Mouse (Mus musculus) kidney, postnatal 36 days (tissue): ENCODE measurements around the gene Mertk.

ENCODE experiments used
- DNase-seq, 2 experiments: peaks; one replicate each; pipeline ENCODE4 v3.0.0; 2021 to 2022; ENCODE audit warnings: mixed read lengths in 2 of 2

The Mertk gene

DNA sequence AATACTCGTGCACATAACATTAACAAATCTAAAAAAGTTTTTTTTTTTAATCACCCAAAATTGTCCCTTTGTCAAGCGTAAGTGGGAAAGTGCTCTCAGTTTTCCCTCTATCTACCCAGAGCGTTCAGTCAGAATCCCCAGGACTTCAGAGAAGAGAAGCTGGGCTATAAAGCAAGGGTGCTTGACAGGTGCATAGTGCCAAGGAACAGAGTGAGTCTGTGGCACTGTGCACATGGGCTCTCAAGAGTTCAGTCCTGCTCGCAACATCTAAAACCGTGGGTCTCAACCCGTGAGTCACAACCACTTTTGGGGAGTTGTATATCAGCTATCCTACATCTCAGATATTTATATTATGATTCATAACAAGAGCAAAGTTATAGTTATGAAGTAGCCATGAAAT, 71.8 kb downstream of the Mertk start:
- DNase-seq, result no peak

DNA sequence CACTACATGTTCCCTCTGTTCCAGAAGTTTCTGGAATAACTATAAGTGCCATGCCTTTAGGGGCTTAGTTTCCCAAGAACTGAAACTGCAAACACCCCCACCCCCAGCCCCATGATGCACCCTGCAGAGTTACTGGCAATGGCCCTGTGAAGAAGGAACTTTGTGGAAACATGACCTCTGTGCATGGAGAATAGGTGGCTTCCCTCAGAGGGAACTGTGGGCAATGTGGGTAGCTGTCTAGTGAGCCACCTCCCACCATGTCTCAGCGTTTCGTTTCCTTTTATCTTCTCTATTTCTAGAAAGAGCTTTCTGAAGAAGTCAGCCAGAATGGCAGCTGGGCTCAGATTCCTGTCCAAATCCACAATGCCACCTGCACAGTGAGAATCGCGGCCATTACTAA, 72.3 kb downstream of the Mertk start:
- no peak for DNase-seq

DNA sequence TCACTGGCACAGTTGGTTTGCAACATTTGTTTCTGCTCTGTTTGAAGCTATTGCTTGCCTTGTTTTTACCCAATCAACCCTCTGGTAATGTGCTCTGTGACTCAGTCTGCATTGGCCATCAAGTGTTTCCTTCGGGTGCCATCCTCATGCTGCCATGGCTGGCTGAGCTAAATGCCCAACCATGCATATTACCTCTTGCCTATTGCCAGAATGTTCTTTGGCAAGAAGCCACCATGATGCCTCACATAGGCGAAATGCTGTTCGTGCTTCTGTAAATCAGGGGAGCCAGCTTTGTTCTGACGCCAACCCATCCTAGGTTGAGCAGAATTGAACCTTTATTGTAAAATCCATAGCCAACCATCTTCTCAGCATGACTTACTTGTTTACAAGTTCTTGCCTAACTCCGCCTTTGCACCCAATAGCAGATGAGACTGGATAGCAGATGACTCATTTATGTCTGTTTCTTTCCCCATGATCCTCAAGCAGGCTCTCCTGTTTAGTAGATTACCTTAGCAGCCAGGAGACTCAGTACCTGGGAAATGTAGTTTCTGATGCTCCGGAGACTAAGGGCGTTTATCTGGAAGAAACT, 73.1 kb downstream of the Mertk start:
- peak in 1 of 2 experiments; percentile 21 for DNase-seq

DNA sequence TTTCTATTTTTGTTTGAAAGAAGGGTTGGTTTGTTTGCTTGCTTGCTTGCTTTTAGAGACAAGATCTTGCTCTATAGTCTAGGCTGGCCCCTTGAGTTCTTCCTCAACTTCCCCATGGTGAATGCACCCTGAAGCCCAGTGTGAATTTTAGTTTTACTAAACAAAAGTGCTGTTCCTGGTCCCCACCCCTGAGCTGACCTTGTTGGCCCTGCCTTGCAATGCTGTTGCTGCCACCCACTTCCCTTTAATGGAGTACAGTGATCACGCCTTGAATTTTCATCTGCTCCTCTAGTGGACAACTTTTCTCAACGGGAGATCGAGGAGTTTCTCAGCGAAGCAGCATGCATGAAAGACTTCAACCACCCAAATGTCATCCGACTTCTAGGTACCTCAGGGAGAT, 83.5 kb downstream of the Mertk start:
- no peak for DNase-seq

DNA sequence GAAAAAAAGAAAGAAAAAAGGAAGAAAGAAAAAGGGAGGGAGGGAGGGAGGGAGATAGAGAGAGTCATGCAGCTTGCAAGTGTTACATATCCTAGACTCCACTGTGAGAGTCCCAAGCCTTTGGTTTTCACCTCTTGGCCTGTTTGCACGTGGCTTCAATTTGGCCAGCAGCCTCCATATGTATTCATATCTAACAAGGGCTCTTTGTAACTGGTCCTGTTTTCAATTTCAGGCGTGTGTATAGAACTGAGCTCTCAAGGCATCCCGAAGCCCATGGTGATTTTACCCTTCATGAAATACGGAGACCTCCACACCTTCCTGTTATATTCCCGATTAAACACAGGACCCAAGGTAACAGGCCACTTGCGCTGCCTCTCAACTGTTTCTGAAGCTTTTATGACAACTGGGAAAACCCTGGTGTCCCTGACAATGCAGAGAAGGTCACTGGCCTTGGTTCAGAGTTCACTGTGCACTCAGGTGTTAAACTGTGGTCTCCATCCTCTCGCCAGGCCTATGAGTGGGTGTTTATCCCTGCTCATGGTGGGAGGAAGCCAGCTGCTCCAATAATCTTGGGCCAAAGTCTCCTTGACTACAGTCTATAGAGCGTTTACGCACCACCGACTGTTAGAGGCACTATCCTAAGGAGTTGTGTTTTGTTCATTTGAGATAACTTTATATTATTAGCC, 85.0 kb downstream of the Mertk start:
- peak; percentile 45 to 48 for DNase-seq

DNA sequence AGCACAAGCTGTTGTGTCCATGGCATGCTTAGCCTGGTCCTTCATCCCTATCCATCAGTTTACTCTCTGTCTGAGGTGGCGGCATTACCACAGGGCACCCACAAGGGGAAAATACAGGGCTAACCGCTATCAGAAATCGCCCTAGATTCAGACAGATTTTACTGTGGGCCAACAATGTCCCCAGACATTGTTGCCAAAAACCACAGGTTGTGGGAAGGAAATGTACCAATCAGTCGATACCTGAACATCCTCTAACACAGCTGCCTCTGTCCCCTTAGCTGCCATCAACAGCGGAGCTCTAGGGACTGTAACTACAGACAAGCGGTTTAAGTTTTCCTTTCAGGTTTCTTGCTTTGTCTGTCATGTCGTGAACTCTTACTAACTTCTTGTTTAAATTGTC, 86.1 kb downstream of the Mertk start:
- DNase-seq, result no peak

DNA sequence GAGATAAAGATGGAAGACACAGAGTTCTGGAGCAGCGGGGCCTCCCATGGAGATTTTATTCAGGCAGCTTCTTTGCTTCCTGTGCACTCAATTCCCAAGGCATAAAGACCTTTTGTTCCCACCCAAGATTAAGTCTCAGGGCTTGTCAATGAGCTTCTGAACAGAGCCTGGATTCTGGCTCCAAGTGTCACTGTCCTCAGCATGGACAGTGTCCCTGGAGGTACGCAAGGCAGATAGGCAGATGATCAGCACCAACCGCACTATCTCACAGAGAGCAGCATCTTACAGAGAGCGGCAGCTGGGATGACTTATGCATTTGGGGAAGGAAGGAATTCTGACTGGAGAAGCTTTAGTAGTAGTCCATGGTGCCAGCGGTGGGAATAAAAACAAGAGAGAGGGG, 87.6 kb downstream of the Mertk start:
- no peak for DNase-seq

DNA sequence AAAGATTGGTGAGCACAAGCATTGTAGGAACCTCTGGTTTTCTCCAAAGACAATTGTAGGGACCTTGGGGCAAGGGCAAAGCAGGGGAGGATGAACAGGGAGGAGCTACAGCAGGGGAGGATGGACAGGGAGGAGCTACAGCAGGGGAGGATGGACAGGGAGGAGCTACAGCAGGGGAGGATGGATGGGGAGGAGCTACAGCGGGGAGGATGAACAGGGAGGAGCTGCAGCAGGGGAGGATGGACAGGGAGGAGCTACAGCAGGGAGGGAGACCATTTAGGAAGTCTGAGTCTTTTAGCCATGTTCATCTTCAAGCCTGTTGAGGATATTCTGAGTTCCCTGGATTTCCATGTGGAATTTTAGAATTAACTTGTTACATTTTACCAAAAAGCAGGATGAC, 88.0 kb downstream of the Mertk start:
- DNase-seq, result no peak

DNA sequence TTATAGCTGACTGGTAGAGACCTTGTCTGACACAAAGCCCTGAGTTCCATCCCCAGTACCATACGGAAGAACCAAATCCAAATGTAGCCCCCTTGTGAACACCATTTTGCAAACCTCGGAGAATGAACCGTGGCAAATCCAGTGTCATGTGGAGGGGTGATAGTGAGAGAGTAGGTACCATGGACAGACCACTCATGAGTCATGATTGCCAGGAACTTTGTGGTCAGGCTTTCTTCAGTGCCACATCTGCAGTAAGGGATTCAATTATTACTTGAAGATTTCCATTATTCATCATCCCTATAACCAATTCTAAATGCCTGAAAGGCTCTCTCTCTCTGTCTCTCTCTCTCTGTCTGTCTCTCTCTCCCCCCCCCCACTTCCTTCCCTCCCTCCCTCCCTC, 89.0 kb downstream of the Mertk start:
- no peak for DNase-seq

DNA sequence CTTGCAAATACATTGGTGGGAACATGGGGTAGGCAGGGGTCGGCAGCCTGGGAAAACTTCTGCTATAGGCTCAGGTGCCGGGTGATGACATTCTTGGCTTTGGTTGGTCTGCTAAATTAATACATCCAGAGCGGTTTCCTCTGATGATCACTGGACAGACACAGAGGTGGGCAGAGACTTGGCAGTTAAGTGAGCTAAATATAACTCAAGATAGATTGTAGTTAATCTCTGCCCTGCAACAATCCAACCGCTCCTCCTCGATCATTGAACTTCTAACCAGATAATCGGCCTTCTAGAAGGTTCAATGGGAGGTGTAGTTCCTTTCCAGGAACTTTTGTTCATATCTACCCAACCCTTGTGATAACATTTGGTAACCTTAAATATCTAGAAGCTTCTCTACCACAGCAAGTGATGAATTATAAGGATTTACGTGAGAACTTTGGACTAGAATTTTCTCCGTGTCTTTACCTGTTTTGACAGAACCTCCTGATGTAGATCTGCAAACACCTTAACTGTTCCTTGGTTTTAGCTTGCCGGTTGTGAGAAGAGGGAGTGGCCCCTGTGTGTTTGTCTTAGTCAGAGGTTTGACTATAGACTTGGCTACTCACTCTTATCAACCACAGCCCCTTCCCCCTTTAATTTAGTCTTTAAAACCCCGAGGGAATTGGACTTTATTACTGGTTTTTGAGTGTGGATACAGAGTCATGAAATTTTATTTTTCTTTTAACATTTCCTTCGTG, 92.3 kb downstream of the Mertk start:
- DNase-seq, result no peak

DNA sequence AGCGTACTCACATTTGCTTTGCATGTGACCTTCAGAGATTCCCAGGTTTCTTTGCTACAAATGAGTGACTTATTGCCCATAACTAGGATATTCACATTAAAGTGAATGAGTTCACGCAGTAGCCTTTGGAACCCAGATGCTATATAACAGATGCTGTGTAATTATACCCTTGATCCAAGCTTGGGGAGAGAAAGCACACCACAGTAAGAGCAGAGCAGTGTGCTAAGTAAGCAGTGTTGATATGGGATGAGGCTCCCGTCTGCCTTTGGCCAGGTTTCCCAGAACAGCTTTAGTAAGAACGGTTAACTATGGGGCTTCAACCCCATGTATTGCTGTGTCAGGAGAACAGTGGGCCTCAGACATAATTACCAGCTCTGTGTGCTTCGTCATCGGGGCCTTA, 95.2 kb downstream of the Mertk start:
- no peak for DNase-seq

DNA sequence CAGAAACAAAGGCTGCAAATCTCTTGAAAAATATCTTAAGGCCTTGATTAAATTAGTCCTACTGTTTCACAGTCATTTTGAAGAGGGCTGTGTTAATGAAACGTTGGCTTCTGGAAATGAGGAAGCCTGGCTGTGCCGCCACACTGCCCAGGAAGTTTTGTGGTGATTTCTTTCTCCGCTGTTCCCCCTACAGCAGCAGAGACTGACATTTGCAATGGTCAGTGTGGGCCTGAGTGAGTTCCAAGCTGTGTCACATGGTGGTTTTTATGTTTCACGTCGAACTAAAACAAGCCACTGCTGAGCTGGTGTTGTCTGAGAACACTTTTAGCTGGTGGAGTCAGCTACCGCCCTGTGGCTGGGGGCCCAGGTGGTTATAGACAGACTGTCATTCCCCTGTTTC, 97.7 kb downstream of the Mertk start:
- no peak for DNase-seq

DNA sequence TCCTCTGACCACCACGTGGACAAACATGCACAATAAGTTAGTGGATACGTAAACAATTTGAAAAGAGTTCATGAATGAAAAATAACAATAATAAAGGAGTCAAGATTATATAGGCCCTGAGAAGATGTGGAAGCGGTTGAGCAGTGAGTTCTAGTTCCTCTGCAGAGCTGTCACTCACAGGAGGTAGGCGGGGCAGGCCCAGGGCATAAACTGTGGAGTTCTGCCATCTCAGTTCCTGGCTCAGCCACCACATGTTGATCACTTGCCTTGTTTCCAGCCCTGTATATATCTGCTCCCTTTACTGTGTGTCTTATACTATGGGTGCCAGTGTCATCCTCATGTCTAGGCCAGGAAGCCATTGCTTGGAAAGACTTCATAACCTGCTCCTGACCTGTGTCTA, 104.7 kb downstream of the Mertk start:
- DNase-seq, result no peak

DNA sequence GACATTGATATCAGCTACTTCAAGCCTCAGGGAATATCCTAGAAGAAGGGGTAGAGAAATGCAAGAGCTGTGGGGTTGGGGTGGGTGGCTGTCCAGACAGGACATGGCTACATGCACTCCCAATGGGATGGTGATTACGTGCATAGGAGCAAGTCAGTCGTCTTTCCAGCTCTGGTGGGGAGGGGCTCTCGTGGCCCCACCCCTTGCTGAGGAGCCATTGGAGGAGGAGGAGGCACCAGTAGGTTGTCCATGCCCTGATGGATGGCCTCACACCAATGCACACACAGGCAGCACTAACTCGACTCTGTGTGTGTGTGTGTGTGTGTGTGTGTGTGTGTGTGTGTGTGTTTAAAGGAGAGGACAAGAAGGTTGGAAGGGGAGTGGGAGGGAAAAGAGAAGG, 106.6 kb downstream of the Mertk start:
- DNase-seq, result no peak

DNA sequence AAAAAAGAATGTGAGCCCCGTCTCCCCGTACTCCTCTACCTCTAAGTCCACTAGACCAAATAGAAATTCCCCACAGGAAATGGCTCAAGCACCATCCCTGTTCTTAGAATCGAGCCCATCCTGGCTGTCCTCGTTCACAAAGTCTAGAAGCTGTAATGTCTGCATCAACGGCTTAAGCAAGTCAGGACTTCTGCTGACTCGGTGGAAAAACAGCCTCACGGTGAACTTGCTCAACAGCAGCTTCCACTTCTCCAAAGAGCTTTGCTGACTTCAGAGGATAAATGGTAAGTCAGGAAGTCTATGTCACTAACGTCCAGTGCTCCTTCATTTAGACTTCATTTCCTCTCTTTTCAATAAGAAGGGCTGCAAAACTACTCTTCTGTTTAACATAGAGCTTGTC, 107.8 kb downstream of the Mertk start:
- DNase-seq, result peak; percentile 42 to 60

DNA sequence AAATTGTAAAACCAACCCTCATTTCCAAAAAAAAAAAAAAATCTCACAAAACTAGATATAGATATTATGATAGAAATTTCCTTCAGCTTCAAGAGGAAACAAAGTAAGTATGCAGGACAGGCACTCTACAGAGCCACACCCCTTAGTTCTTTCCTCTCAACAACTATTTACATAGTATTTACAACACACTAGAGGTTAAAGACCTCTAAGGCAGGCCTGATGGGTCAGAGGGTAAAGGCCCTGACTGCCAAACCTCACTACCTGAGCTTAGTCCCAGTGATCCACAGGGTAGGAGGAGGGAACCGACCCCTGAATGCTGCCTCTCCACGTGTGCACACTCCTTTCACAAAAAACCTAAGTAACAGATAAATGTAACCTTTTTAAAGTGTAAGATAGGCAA, 114.0 kb downstream of the Mertk start:
- no peak for DNase-seq

DNA sequence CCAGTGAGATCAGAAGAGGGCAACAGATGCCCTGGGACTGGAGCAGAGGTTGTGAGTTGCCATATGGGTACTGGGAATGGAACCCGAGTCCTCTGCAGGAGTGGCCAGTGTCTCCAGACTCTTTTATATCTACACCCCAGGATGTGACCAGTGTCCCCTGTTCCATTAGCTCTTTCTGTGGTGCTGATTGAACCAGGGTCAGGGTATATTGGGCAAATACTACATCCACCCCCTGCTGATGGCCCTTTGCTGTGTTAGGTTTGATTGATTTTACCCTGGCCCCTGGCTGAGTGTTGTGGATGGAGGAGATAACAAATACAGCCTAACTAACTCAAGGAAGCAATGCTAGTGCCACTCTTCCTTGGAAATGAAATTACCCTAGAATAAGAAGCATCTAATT, 117.6 kb downstream of the Mertk start:
- DNase-seq, result no peak

DNA sequence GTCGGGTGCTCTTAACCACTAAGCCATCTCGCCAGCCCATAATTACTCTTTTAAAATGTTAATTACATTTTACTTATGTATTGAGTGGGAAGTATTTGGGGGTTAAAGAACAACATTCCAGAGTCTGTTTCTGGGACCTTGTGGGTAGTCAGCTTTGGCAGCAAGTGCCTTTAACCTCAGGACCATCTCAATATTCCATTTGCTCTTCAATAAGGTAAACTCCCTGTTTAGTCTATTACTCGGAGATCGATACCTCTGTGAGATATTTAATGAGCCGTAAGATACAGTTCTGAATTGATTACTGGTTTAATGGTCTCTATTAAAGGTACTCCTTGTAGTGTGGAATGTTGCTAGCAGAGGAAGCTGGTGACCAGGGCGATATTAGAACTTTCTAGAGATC, 118.2 kb downstream of the Mertk start:
- DNase-seq, result no peak

DNA sequence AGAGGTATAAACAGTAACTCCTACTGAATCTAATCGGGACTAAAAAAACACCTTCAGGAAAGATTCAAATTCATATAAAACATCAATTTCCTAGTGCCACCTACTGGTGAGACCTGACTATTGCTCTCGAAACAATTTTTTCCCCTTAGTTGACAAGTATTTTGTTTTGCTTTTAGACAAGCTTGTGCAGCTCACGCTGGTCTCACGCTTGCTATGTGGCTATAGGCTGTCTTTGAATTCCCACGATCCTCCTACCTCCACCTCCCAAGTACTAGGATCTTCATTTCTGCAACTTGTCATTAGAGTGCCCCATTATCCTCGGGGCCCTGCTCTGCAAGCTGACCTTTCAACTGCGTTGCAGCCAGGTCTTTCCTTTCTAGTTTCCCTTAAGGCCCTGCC, 118.6 kb downstream of the Mertk start:
- peak in 1 of 2 experiments; percentile 72 for DNase-seq

DNA sequence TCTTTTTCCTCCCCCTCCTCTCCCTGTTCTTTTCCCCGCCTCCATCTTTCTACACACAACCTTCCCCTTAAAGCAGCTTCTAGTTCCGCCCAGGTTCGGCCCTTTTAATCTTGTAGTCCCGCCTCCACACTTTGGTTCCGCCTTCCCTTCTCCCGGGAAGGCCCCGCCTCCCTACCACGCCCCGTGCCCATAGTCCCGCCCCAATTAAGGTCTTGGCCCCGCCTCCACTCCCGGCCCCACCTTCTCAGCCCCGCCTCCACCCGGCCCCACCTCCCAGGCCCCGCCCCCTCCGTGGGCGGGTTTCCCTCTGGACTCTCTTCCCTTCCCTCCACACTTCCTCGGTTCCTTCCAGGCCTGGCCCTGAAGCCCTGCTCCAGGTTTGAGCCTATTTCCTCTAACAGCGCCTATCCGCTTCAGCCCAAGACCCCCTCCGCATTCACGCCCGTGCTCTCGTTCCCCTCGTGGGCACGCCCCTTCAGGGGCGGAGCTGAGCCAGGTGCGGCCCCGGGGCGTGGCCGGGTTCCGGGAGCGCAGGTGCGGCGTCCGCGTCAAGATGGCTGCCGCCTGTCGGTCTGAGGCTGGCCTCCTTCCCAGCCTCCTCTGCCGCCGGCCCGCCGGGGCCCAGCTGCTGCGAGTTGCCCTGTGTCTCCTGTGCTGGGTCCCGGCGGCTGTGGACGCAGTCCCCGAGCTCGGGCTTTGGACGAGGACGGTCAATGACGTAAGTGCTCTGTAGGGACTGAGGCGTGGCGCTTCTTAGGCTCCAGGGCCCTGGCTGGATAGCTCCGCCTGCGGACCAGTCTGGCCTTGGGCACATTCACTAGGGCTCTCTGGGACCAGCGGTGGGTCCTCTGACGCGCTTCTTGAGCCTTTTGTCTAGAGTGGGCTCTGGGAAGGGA, 119.3 kb downstream of the Mertk start, which contains the start of gene Tmem87b:
Gene Tmem87b, plus strand, starts transcription at position 333 of the 896 bp plus-strand sequence.
- DNase-seq, result peak; percentile 94 to 98

DNA sequence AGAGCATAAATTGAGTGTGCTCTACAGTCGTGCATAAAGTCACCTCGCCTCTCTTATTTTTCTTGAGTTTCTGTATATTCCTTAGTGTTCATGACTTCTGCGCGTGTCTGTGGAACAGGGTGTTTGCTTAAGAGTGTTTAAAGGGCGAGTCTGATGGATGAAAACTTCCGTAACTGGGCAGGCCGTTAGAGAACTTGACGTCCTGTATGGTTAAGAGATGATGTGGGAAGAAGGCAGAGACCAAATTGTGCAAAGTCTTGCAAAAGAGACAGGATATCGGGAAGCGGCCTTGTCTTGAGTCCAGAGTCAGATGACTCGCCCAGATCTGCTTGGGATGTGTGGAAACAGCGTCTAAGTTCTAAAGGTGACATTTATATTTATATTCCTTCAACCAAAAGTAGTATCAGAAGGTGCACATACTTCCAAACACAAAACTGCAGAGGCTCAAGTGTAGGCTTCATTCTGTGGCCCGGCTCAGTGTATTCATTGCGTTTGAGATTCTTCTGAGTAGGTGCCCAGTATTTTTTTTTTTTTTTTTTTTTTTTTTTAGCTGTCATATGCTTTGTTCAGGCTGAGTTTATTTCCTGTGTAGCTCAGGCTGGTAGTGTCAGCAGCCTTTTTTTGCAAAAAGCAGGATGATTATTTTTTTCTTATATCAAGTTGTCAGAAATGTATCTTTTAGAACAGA, 120.3 kb downstream of the Mertk start:
- DNase-seq, result peak; percentile 33 to 54

DNA sequence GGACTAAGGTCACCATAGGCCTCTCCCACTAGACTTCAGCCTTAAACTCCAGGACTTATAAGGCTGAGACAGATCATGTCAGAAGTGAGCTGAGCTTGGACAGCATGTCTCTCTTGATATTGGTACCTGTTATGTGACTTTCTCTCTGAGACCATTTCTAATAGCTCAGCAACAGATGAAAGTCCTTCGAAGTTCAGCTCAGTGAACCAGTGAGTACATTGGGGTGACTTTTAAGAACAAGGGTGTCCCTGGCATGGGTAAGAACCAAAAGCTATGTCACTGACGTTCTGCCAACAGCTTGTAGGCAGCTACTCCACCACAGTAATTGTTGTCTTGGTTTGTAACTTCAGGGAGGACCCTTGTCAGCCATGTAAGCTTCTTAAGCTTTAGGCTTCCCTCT, 121.9 kb downstream of the Mertk start:
- peak; percentile 36 to 47 for DNase-seq

DNA sequence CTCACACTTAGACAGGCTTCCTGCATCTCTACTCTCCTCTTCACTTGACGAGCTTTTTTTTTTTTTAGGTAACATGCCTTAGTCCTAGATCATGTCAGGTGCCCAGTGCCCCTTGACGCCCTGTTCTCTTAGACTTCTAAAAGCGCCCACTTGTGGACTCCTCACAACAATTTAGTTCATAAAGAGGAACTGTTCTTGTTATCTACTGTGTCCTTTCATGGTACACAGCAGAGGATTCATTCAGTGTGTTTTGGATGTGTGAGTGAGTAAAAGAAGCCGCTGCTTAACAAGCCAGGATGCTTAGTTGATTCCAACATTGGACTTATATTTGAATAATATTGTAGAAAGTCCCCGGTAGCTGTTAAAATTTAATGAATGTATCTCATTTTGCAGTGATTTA, 125.1 kb downstream of the Mertk start:
- no peak for DNase-seq
